Mouse (Mus musculus) spleen, postnatal 4 days (tissue): ENCODE results near the gene Olfr1062.
"Not testable (repeated sequence)": the region's sequence is repeated elsewhere in the genome, so short reads cannot be mapped to it uniquely, and the experiment has no call there.

Experiments used
- DNase-seq, 2 experiments: peaks; one replicate each; pipeline ENCODE4 v3.0.0; 2022; ENCODE audit warnings: low spot score in 2 of 2

The Olfr1062 gene

GRCm38 (mm10) chr2:86426649-86427048 lies at the start of gene Olfr1062:
Olfr1062 (minus strand) TSS chr2:86426749.
- not testable (repeated sequence) for DNase-seq

GRCm38 (mm10) chr2:86464442-86465109 lies 38.0 kb upstream of the Olfr1062 start:
- DNase-seq: peak in 1 of 2 experiments; percentile 64

GRCm38 (mm10) chr2:86460434-86460833 lies 33.9 kb upstream of the Olfr1062 start:
- DNase-seq: no peak

- DNase-seq: no peak
These were observed 29.6 kb upstream of the Olfr1062 start, which contains the start of gene Olfr1066 for GRCm38 (mm10) chr2:86456169-86456568. Olfr1066 (minus strand) TSS chr2:86456269.

- not testable (repeated sequence) for DNase-seq
These were observed 23.9 kb upstream of the Olfr1062 start, which contains the start of gene Olfr1065 for GRCm38 (mm10) chr2:86450491-86450890. Olfr1065 (minus strand) TSS chr2:86450591.

- not testable (repeated sequence) for DNase-seq
These were observed 15.6 kb upstream of the Olfr1062 start for GRCm38 (mm10) chr2:86442101-86442500.

GRCm38 (mm10) chr2:86428511-86428910 lies 2.0 kb upstream of the Olfr1062 start:
- not testable (repeated sequence) for DNase-seq

- no peak for DNase-seq
These were observed 12.6 kb downstream of the Olfr1062 start, which contains the start of gene Olfr1061 for GRCm38 (mm10) chr2:86413950-86414349. Olfr1061 (minus strand) TSS chr2:86414050.

- no peak for DNase-seq
These were observed 31.4 kb downstream of the Olfr1062 start for GRCm38 (mm10) chr2:86395114-86395513.

- DNase-seq: not testable (repeated sequence)
These were observed 38.1 kb downstream of the Olfr1062 start, which contains the start of gene Olfr1058 for GRCm38 (mm10) chr2:86388461-86388860. Olfr1058 (minus strand) TSS chr2:86388561.

- no peak for DNase-seq
These were observed 48.3 kb downstream of the Olfr1062 start, which contains the start of gene Olfr1057 for GRCm38 (mm10) chr2:86378293-86378692. Olfr1057 (minus strand) TSS chr2:86378393.
